Mouse (Mus musculus) lung, adult 2 months (tissue): ENCODE results near the gene Ilk. TPM values are rescaled to one million over a fixed set of nuclear protein-coding genes. Genes with fewer than 3 reads are reported as not detected.

Experiments
- DNase-seq: peaks from one replicate; pipeline ENCODE4 v3.0.0; 2022
- H3K4me1 ChIP-seq: fragments of 200-500 bp; 2 replicates; pipeline ENCODE4 v1.6.1; 2011; ENCODE audit warnings: low read length; ENCODE audit not compliant: control insufficient read depth, insufficient read depth
- H3K4me3 ChIP-seq: fragments of 200-500 bp; replicated peaks from 2 replicates; pipeline ENCODE3; 2011; ENCODE audit warnings: low read depth, mild to moderate bottlenecking, control low read depth, low read length; ENCODE audit errors: extremely low read depth
- CTCF ChIP-seq: fragments of 200-500 bp; IDR thresholded peaks from 2 replicates; pipeline ENCODE4 v1.5.1; 2011; ENCODE audit warnings: mild to moderate bottlenecking, low read length, control low read depth; ENCODE audit not compliant: insufficient read depth
- POLR2A ChIP-seq: fragments of 200-500 bp; IDR thresholded peaks from 2 replicates; pipeline ENCODE4 v1.6.1; 2011; ENCODE audit warnings: low read depth, mild to moderate bottlenecking, control low read depth, low read length, borderline replicate concordance; ENCODE audit errors: extremely low read depth
- WGBS: fragments of 180-500 bp; shearing (Covaris S2); methylation state at CpG from one replicate; pipeline ENCODE4 v1.1.7; 2018; 5-methylcytosine and 5-hydroxymethylcytosine counted together
- polyA plus RNA-seq: library from polyadenylated mRNA; depleted of rRNA; stranded (reverse); fragments of >200 nt; gene quantifications from 2 replicates; pipeline ENCODE4 v1.2.3, GENCODE M21; 2012; rRNA removed

Gene Ilk
- 159 and 195 TPM in 2 replicates for polyA plus RNA-seq

- WGBS, result under 1% methylated on average over 61 of the region's 62 CpGs
- H3K4me3 ChIP-seq, result peak within 1 kb of the TSS; percentile 100
- no peak for TF ChIP-seq CTCF
- TF ChIP-seq POLR2A, result peak; percentile 83; the same call in 1 of the 2 replicates
- H3K4me1 ChIP-seq, result peaks cover 14% of the 10 kb centered on the region
- peak; percentile 89 for DNase-seq
Measured at GRCm38 (mm10) chr7:105736264-105736901, at the start of gene Ilk. Ilk (plus strand) TSS chr7:105736592.

GRCm38 (mm10) chr7:105690875-105691274 lies 45.5 kb upstream of the Ilk start:
- no peak for DNase-seq
- no peak for TF ChIP-seq CTCF
- TF ChIP-seq POLR2A, result no peak
- no peak overlapping the region for H3K4me3 ChIP-seq
- WGBS, result 52% methylated on average over 1 of the region's 1 CpGs
- no peaks in the 10 kb centered on the region for H3K4me1 ChIP-seq

- 84% methylated on average over 16 of the region's 16 CpGs for WGBS
Measured at GRCm38 (mm10) chr7:105703184-105703583, 33.2 kb upstream of the Ilk start.

GRCm38 (mm10) chr7:105703816-105704215 lies 32.6 kb upstream of the Ilk start:
- H3K4me1 ChIP-seq, result no peaks in the 10 kb centered on the region
- DNase-seq, result no peak
- H3K4me3 ChIP-seq, result no peak overlapping the region
- WGBS, result 84% methylated on average over 4 of the region's 4 CpGs
- TF ChIP-seq POLR2A, result no peak
- no peak for TF ChIP-seq CTCF

More at GRCm38 (mm10) chr7:105703184-105703583, 33.2 kb upstream of the Ilk start:
- H3K4me1 ChIP-seq, result no peaks in the 10 kb centered on the region
- no peak overlapping the region for H3K4me3 ChIP-seq
- TF ChIP-seq POLR2A (no peak), CTCF (no peak)
- no peak for DNase-seq

GRCm38 (mm10) chr7:105708733-105709132 lies 27.7 kb upstream of the Ilk start:
- TF ChIP-seq CTCF (no peak), POLR2A (no peak)
- WGBS, result 89% methylated on average over 5 of the region's 5 CpGs

GRCm38 (mm10) chr7:105715366-105715765 lies 21.0 kb upstream of the Ilk start:
- DNase-seq, result no peak
- 50% methylated on average over 3 of the region's 3 CpGs for WGBS
- TF ChIP-seq POLR2A (no peak), CTCF (peak; percentile 28; the same call in 1 of the 2 replicates)

More at GRCm38 (mm10) chr7:105708733-105709132, 27.7 kb upstream of the Ilk start:
- no peak for DNase-seq
- H3K4me1 ChIP-seq, result no peaks in the 10 kb centered on the region
- H3K4me3 ChIP-seq, result no peak overlapping the region

GRCm38 (mm10) chr7:105721916-105722315 lies 14.5 kb upstream of the Ilk start:
- DNase-seq, result no peak
- WGBS, result 58% methylated on average over 2 of the region's 2 CpGs

More at GRCm38 (mm10) chr7:105715366-105715765, 21.0 kb upstream of the Ilk start:
- Histone ChIP-seq H3K4me1 (no peaks in the 10 kb centered on the region), H3K4me3 (no peak overlapping the region)

GRCm38 (mm10) chr7:105726144-105726979 lies 10.0 kb upstream of the Ilk start:
- TF ChIP-seq POLR2A (no peak), CTCF (peak; percentile 55)
- WGBS, result 79% methylated on average over 4 of the region's 4 CpGs
- no peak for DNase-seq
- Histone ChIP-seq H3K4me3 (no peak overlapping the region), H3K4me1 (no peaks in the 10 kb centered on the region)

More at GRCm38 (mm10) chr7:105721916-105722315, 14.5 kb upstream of the Ilk start:
- H3K4me3 ChIP-seq, result no peak overlapping the region
- TF ChIP-seq CTCF, result no peak
- TF ChIP-seq POLR2A, result no peak
- no peaks in the 10 kb centered on the region for H3K4me1 ChIP-seq

GRCm38 (mm10) chr7:105726980-105727325 lies 9.4 kb upstream of the Ilk start:
- 89% methylated on average over 4 of the region's 4 CpGs for WGBS
- no peak for TF ChIP-seq CTCF
- no peak for TF ChIP-seq POLR2A
- H3K4me3 ChIP-seq, result no peak overlapping the region
- DNase-seq, result no peak
- no peaks in the 10 kb centered on the region for H3K4me1 ChIP-seq

- 57% methylated on average over 6 of the region's 6 CpGs for WGBS
- DNase-seq, result no peak
- no peak overlapping the region for H3K4me3 ChIP-seq
- H3K4me1 ChIP-seq, result no peaks in the 10 kb centered on the region
- TF ChIP-seq CTCF, result no peak
- TF ChIP-seq POLR2A, result no peak
Measured at GRCm38 (mm10) chr7:105728701-105729428, 7.5 kb upstream of the Ilk start.
